Mouse (Mus musculus) liver, embryonic 12.5 days (tissue): Measurements from ENCODE around the gene Hhat. TPM values are rescaled to one million over a fixed set of nuclear protein-coding genes. Genes with fewer than 3 reads are reported as not detected.

Experiments used
- ATAC-seq: fragments of 200-750 bp; cut with Nextera tagmentation; 2 replicates; pipeline ENCODE4 v1.8.0; 2017; ENCODE audit warnings: moderate number of reproducible peaks, mild to moderate bottlenecking, moderate library complexity
- H3K27ac ChIP-seq: fragments of 300-500 bp; sonication (generic); 2 replicates; pipeline ENCODE4 v1.5.1; 2016; ENCODE audit warnings: mild to moderate bottlenecking
- H3K27me3 ChIP-seq: fragments of 300-500 bp; sonication (generic); replicated peaks from 2 replicates; pipeline ENCODE4 v1.6.1; 2016; ENCODE audit warnings: mild to moderate bottlenecking, moderate library complexity
- H3K36me3 ChIP-seq: fragments of 300-500 bp; sonication (generic); 2 replicates; pipeline ENCODE4 v1.6.1; 2016; ENCODE audit warnings: mild to moderate bottlenecking, moderate library complexity
- H3K4me1 ChIP-seq: fragments of 300-500 bp; sonication (generic); 2 replicates; pipeline ENCODE4 v1.6.1; 2016
- H3K4me2 ChIP-seq: fragments of 300-500 bp; sonication (generic); 2 replicates; pipeline ENCODE4 v1.6.1; 2016; ENCODE audit warnings: mild to moderate bottlenecking, moderate library complexity
- H3K4me3 ChIP-seq: fragments of 300-500 bp; sonication (generic); 2 replicates; pipeline ENCODE4 v1.5.1; 2016; ENCODE audit warnings: mild to moderate bottlenecking, moderate library complexity
- H3K9ac ChIP-seq: fragments of 300-500 bp; sonication (generic); 2 replicates; pipeline ENCODE4 v1.6.1; 2016; ENCODE audit warnings: mild to moderate bottlenecking, moderate library complexity
- H3K9me3 ChIP-seq: fragments of 300-500 bp; sonication (generic); replicated peaks from 2 replicates; pipeline ENCODE4 v1.6.1; 2016; ENCODE audit warnings: mild to moderate bottlenecking, moderate library complexity
- WGBS: fragments of 180-500 bp; shearing (Covaris S2); methylation state at CpG from one replicate; pipeline ENCODE4 v1.1.7; 2016; ENCODE audit not compliant: insufficient replicate concordance; 5-methylcytosine and 5-hydroxymethylcytosine counted together
- polyA plus RNA-seq: library from polyadenylated mRNA; unstranded; fragments of >200 nt; fragmentation: Nextera tagmentation; extraction: Ambion mirVana; gene quantifications from 2 replicates; pipeline ENCODE4 v1.2.1, GENCODE M21; 2016

Gene Hhat
- polyA plus RNA-seq, 1 experiment from 2014 or later: 2.1 TPM

DNA sequence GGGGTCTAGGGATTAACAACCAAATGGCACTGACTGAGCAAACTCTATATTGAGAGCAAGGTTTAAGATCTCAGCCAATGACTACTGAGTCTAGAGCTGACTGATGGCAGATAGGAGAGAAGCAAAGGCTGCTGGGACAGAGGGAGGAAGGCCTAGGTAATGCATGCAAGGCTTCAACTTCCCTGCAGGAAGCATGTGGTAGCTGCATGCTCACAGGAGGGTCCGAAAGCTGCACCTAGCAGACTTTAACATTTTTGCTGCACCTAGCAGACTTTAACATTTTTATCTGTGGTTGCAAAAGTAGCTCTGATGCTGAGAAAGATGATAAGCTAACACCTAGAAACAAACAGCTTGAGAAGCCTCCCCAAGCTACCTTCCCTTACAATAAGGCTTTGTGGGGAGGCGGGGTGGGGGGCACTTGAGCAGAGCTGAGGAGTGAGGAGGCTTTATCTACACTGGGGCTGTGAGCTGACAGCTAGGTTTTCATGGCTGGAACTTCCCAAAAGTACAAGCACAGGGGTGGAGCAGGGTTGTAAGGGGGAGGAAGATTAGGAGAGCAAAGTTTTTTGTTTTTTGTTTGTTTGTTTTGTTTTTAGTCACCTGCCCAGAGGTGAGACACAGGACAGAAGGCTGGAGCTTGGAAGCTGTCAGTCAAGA is 239.4 kb downstream of the Hhat start:
- ATAC-seq: 0 out of 2 replicates have a peak, but pooled peaks have one; percentile 56
- Histone ChIP-seq H3K36me3 (no peaks in the 10 kb centered on the region), H3K27ac (no peak overlapping the region), H3K9me3 (no peaks in the 10 kb centered on the region), H3K27me3 (no peaks in the 10 kb centered on the region), H3K4me2 (no peak overlapping the region), H3K9ac (no peak overlapping the region), H3K4me1 (peaks cover 13% of the 10 kb centered on the region), H3K4me3 (no peak overlapping the region)
- 33% methylated on average over 2 of the region's 2 CpGs for WGBS

DNA sequence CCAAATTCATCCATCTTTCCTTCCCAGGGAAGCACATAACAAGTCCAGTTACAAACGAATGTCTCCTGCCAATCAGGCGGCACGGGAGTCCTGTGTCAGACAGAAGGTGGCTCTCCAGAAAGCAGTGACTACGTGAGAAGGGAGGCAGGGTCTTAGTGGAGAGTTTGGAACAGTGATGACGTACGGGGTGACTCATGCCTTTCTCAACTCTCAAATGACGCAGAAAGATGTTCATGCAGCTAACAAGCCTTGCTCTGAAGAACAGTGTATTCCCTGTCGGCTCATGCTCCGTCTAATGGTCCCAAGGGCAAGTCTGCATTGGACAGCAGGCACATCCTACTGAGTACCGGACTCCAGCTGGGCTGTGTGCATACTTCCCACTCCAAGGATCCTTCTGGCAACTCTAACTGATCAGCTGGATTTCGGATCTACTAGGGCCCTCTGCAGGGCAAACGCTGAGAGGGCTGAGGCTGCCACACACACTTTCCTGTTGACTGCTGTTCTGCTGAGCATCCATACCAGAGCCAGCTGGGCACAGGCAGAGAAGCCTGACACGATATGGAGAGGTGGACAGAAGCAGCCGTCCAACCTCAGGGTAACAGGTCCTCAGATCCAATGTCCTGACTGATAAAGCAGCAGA is 245.2 kb downstream of the Hhat start:
- no peak for ATAC-seq

DNA sequence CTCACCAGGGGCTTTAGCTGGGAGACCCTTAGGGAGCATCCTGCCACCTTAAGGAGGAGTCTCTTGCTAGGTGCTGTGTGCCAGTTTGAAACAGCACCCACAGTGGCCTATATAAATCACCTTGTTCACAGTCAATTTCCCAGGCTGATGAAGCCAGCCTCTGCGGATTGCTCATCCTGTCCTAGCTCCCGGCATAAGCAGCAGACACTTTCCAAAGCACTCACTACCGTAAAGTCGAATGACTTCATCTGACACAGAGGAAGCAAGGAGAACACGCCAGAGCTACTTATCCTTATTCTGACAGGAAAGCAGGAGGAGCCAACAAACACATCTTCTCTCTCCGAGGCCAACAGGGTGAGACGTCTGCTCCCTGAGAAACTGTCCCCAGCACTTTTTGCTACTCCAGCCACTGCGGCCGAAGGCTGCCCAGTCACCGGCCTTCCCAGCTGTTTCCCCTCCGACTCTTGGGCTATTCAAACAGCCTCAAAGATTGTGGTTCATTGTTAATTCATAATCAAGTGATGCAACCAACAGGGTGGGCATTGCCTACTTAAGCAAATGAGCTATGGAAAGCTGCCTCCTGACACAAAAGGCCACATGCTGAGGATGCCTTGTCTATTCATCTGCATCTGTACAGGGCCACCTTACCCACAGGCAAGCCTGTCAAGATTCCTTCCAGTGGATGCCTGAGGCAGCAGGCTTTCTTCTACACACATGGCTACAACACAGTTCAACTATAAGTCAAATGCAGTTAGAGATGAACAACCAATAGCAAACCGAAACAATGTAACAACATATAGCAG is 248.4 kb downstream of the Hhat start:
- Histone ChIP-seq H3K4me1 (no peaks in the 10 kb centered on the region), H3K27me3 (no peaks in the 10 kb centered on the region), H3K4me3 (no peak overlapping the region), H3K4me2 (no peak overlapping the region), H3K9me3 (no peaks in the 10 kb centered on the region), H3K27ac (no peak overlapping the region), H3K9ac (no peak overlapping the region), H3K36me3 (no peaks in the 10 kb centered on the region)
- ATAC-seq: no peak
- 57% methylated on average over 12 of the region's 12 CpGs for WGBS

More for the DNA sequence above, 245.2 kb downstream of the Hhat start:
- no peak overlapping the region for H3K4me2 ChIP-seq
- no peak overlapping the region for H3K27ac ChIP-seq
- no peak overlapping the region for H3K9ac ChIP-seq
- H3K27me3 ChIP-seq: no peaks in the 10 kb centered on the region
- no peaks in the 10 kb centered on the region for H3K9me3 ChIP-seq
- H3K4me3 ChIP-seq: no peak overlapping the region
- no peaks in the 10 kb centered on the region for H3K4me1 ChIP-seq
- 60% methylated on average over 14 of the region's 14 CpGs for WGBS
- H3K36me3 ChIP-seq: no peaks in the 10 kb centered on the region

DNA sequence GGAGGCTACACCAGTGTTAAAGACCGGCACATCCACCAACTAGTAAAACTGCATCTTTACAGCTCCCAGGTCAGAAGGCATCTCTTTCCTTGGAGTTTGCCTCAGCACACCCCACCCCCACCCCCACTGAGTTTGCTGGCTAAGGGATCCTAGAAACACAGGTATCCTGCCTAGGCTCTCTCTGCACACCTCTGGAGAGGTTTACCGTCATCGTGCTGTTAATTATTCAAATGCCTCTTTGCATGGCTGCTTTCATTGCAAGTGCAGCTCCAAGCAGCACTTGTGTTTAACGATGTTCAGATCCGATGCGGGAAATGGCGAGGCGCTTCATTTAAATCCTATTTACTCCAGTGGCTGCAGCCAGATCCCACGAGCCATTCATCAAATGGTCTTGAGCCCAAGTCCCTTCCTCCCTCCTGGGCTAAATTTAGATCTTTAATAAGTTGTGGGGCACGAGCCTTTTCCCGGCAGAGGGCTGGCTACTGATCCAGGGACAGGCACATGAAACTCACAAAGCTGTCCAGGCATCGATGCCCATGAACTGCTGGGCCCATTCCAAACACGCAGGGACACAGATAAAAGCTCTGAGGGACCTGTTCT is 250.1 kb downstream of the Hhat start:
- no peak for ATAC-seq
- Histone ChIP-seq H3K27me3 (no peaks in the 10 kb centered on the region), H3K9ac (no peak overlapping the region), H3K4me2 (no peak overlapping the region), H3K36me3 (no peaks in the 10 kb centered on the region), H3K4me3 (no peak overlapping the region), H3K27ac (no peak overlapping the region), H3K9me3 (no peaks in the 10 kb centered on the region), H3K4me1 (no peaks in the 10 kb centered on the region)
- 61% methylated on average over 13 of the region's 13 CpGs for WGBS

DNA sequence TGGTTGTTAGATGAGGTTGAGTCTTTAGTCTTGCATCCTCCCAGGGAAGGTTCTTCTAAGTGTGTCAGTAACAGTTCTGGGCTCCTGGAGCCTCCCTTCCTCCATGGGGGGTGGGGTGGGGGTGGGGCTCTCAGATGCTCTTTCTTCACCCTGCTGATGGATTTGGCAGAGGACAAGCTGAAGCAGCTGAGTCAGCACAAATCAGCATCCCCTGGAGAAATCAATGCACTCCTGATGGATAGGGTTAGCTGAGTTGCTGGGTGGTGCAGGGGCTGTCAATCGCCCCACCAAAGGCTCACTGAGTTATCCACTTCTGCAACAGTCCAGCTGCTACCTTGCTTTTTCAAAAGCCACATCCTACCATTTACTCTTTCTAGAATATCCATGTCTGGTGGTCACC is 251.3 kb downstream of the Hhat start:
- Histone ChIP-seq H3K4me3 (no peak overlapping the region), H3K9ac (no peak overlapping the region), H3K36me3 (no peaks in the 10 kb centered on the region), H3K27ac (no peak overlapping the region), H3K4me2 (no peak overlapping the region), H3K4me1 (no peaks in the 10 kb centered on the region), H3K27me3 (no peaks in the 10 kb centered on the region), H3K9me3 (no peaks in the 10 kb centered on the region)
- ATAC-seq: no peak
- 54% methylated on average over 1 of the region's 1 CpGs for WGBS

DNA sequence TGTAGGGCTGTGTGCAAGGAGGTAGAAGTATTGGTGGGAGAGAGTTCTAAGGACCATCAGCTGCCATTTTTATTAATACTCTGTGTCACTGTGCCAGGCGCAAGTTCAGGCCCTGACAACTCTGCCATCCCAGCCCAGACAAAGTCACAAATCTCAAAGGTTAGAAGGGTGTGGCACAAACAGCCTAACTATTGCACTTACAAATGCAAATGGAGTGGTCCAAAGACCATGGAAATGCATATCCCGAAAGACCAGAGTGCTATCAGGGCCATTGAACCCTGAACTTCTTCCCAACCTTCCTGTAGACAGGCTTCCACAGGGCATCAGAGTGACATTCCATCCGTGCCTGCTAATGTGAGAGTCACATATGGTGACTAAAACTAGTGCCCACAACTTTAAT is 255.7 kb downstream of the Hhat start:
- Histone ChIP-seq H3K4me2 (no peak overlapping the region), H3K36me3 (no peaks in the 10 kb centered on the region), H3K4me3 (no peak overlapping the region), H3K9me3 (no peaks in the 10 kb centered on the region), H3K27me3 (no peaks in the 10 kb centered on the region), H3K27ac (no peak overlapping the region), H3K4me1 (no peaks in the 10 kb centered on the region), H3K9ac (no peak overlapping the region)
- ATAC-seq: no peak
- 57% methylated on average over 3 of the region's 3 CpGs for WGBS

DNA sequence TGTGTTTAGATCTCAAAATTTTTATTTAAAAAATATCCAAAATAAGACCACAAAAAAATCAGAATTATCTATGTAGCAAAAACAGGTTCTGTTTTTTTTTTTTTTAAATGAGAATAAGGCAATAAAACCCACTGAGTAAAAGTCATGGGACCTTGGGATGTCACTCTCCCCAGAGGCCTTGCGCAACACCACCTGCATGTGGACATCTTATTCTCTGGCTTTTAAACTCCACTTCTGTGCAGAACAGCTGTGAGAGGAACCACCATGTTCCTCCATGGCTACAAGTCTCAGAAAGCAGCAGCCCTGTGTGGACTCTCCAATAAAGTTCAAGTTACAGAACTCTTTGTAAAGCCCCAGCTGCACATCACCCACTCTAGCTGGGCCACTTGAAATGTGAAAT is 258.2 kb downstream of the Hhat start:
- ATAC-seq: no peak
- no peak overlapping the region for H3K27ac ChIP-seq
- no peak overlapping the region for H3K9ac ChIP-seq
- H3K4me3 ChIP-seq: no peak overlapping the region
- H3K27me3 ChIP-seq: no peaks in the 10 kb centered on the region
- no peaks in the 10 kb centered on the region for H3K9me3 ChIP-seq
- H3K36me3 ChIP-seq: no peaks in the 10 kb centered on the region
- H3K4me1 ChIP-seq: no peaks in the 10 kb centered on the region
- H3K4me2 ChIP-seq: no peak overlapping the region
- 90% methylated on average over 1 of the region's 1 CpGs for WGBS

DNA sequence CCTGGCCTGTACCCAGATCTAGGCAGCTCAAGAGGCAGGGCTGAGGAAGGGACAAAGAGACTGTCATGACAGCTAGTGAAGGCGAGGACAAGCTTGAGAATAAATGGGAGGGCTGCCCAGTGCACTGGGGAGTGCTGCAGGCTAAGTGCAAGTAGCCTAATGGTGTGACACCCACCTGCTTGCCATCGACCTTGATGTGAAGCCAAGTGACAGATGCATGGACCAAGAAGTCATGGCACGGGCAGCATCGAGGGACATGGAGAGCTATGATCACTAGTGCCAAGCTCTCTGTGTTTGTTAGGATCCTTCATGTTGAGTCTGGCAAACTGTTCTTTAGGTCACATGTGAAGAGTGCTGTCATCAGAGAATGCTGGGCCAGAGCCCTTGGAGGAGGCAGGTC is 267.4 kb downstream of the Hhat start:
- WGBS: 58% methylated on average over 4 of the region's 4 CpGs

DNA sequence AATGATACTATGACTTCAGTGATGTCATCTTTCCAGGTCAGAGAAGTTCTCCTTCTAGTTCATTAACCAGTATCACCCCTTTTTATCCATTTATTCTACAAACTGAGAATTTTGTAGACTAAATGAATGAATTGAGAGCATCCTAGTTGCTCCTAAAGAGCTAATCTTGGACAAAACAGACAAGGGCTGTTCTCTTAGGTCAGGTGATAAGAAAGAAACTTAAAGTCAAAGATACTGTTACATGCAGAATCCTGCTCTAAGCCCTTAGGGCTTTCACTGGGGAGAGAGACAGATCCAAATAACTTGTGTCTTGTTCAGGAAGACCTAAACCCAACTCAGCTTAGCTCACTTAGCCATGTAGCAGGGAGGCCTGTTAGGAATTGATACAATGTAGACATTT is 268.2 kb downstream of the Hhat start:
- no peaks in the 10 kb centered on the region for H3K27me3 ChIP-seq
- no peak overlapping the region for H3K27ac ChIP-seq
- no peaks in the 10 kb centered on the region for H3K36me3 ChIP-seq
- no peak for ATAC-seq
- H3K4me1 ChIP-seq: no peaks in the 10 kb centered on the region
- H3K9me3 ChIP-seq: no peaks in the 10 kb centered on the region
- no peak overlapping the region for H3K9ac ChIP-seq
- no peak overlapping the region for H3K4me2 ChIP-seq
- H3K4me3 ChIP-seq: no peak overlapping the region

More for the DNA sequence above, 267.4 kb downstream of the Hhat start:
- H3K27ac ChIP-seq: no peak overlapping the region
- ATAC-seq: no peak
- H3K4me1 ChIP-seq: no peaks in the 10 kb centered on the region
- no peaks in the 10 kb centered on the region for H3K36me3 ChIP-seq
- no peak overlapping the region for H3K4me3 ChIP-seq
- no peak overlapping the region for H3K4me2 ChIP-seq
- no peak overlapping the region for H3K9ac ChIP-seq
- H3K9me3 ChIP-seq: no peaks in the 10 kb centered on the region
- H3K27me3 ChIP-seq: no peaks in the 10 kb centered on the region

DNA sequence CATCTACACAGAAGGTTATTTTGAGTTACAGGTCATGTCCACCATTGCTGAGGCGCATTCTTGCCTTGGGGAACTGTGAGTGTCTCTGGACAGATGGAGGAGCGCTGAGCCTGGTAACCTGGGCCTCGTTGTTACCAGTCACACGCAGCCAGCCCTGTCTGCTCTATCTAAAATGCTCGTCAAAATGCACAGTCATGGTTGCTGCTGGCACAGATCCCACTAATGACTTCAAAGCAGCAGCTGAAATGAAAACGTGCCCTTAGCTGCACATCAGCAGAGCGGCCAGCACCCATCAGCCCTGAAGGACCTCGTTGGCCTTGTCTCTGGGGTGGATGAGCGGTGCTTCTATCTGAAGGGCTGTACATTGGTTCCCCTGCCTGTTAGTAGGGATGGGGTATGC is 269.0 kb downstream of the Hhat start:
- H3K9ac ChIP-seq: no peak overlapping the region
- H3K4me2 ChIP-seq: no peak overlapping the region
- no peaks in the 10 kb centered on the region for H3K36me3 ChIP-seq
- no peak for ATAC-seq
- H3K4me3 ChIP-seq: no peak overlapping the region
- no peaks in the 10 kb centered on the region for H3K9me3 ChIP-seq
- H3K27ac ChIP-seq: no peak overlapping the region
- no peaks in the 10 kb centered on the region for H3K4me1 ChIP-seq
- WGBS: 61% methylated on average over 9 of the region's 9 CpGs
- no peaks in the 10 kb centered on the region for H3K27me3 ChIP-seq

DNA sequence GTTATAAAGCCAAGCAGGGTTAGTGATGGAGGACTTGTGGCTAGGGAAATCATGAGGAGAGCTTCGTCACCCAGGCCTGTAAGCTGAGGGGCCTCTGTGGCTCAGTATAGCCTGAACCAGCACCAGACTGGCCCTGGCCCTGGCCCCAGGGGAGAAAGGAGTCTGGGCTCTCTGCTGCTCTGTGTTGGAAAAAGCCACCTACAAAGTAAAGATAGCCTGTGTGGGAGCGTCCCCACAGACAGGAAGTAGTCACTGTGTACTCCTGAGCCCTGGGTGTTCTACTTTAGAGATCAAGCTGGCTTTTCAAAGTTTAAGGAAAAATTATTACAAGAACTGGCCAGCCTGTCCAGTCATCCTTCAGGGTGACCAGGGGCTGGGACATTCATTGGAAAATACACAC is 273.5 kb downstream of the Hhat start:
- Histone ChIP-seq H3K4me2 (no peak overlapping the region), H3K4me1 (no peaks in the 10 kb centered on the region), H3K27ac (no peak overlapping the region), H3K36me3 (no peaks in the 10 kb centered on the region), H3K9ac (no peak overlapping the region), H3K9me3 (no peaks in the 10 kb centered on the region), H3K27me3 (no peaks in the 10 kb centered on the region), H3K4me3 (no peak overlapping the region)
- 71% methylated on average over 2 of the region's 2 CpGs for WGBS
- no peak for ATAC-seq
